Mouse (Mus musculus) cerebellum, adult 9-10 months (tissue): Measurements from ENCODE around the gene Gm8439.
A peak's percentile ranks its signal among the peaks of the same experiment; 100 is the strongest.
"Not testable (repeated sequence)": the region's sequence is repeated elsewhere in the genome, so short reads cannot be mapped to it uniquely, and the experiment has no call there.

Experiments used
- DNase-seq: peaks from one replicate; pipeline ENCODE4 v3.0.0; 2022

Gene Gm8439

GRCm38 (mm10) chr4:120588445-120588844 is at the start of gene Gm8439:
TSS of gene Gm8439 (plus strand) at chr4:120588745.
- DNase-seq: no peak

GRCm38 (mm10) chr4:120544896-120545295 is 43.6 kb upstream of the Gm8439 start:
- no peak for DNase-seq

GRCm38 (mm10) chr4:120556592-120556991 is 32.0 kb upstream of the Gm8439 start:
- no peak for DNase-seq

GRCm38 (mm10) chr4:120565726-120566125 is 22.8 kb upstream of the Gm8439 start:
- no peak for DNase-seq

GRCm38 (mm10) chr4:120568005-120568404 is 20.5 kb upstream of the Gm8439 start:
- DNase-seq: no peak

GRCm38 (mm10) chr4:120569025-120569424 is 19.5 kb upstream of the Gm8439 start:
- no peak for DNase-seq

- peak; percentile 94 for DNase-seq
These were observed 18.8 kb upstream of the Gm8439 start, which contains the start of gene Ctps for GRCm38 (mm10) chr4:120569486-120570437. TSS of gene Ctps (minus strand) at chr4:120570276.

GRCm38 (mm10) chr4:120570438-120571069 is 18.0 kb upstream of the Gm8439 start:
- DNase-seq: no peak

GRCm38 (mm10) chr4:120571070-120571464 is 17.5 kb upstream of the Gm8439 start:
- no peak for DNase-seq

GRCm38 (mm10) chr4:120571691-120572090 is 16.9 kb upstream of the Gm8439 start:
- no peak for DNase-seq

GRCm38 (mm10) chr4:120580894-120581293 is 7.7 kb upstream of the Gm8439 start:
- DNase-seq: no peak

- no peak for DNase-seq
These were observed 6.8 kb upstream of the Gm8439 start for GRCm38 (mm10) chr4:120581711-120582110.

GRCm38 (mm10) chr4:120586986-120587385 is 1.6 kb upstream of the Gm8439 start:
- DNase-seq: no peak

GRCm38 (mm10) chr4:120589070-120589469 is 525 bp downstream of the Gm8439 start:
- no peak for DNase-seq

GRCm38 (mm10) chr4:120589815-120590422 is 1.4 kb downstream of the Gm8439 start:
- DNase-seq: peak; percentile 87

GRCm38 (mm10) chr4:120590973-120591372 is 2.4 kb downstream of the Gm8439 start:
- DNase-seq: no peak

- not testable (repeated sequence) for DNase-seq
These were observed 7.7 kb downstream of the Gm8439 start for GRCm38 (mm10) chr4:120596210-120596609.

- no peak for DNase-seq
These were observed 10.4 kb downstream of the Gm8439 start for GRCm38 (mm10) chr4:120598922-120599321.

- no peak for DNase-seq
These were observed 13.2 kb downstream of the Gm8439 start for GRCm38 (mm10) chr4:120601774-120602173.

- no peak for DNase-seq
These were observed 14.1 kb downstream of the Gm8439 start for GRCm38 (mm10) chr4:120602669-120603068.

GRCm38 (mm10) chr4:120606941-120607340 is 18.4 kb downstream of the Gm8439 start:
- no peak for DNase-seq

- DNase-seq: no peak
These were observed 22.5 kb downstream of the Gm8439 start for GRCm38 (mm10) chr4:120611005-120611404.

GRCm38 (mm10) chr4:120612304-120613080 is 23.9 kb downstream of the Gm8439 start:
- peak; percentile 75 for DNase-seq
